Mouse (Mus musculus): Measurements from ENCODE around the gene Pum2.
"Not testable (repeated sequence)": the region's sequence is repeated elsewhere in the genome, so short reads cannot be mapped to it uniquely, and the experiment has no call there.

Gene Pum2

GRCm38 (mm10) chr12:8673974-8674306 lies at the start of gene Pum2:
Pum2 (plus strand) TSS chr12:8674134.
- DNase-seq (ENCODE audit: low read depth, low spot score): peak; percentile 64

GRCm38 (mm10) chr12:8629537-8629936 lies 44.4 kb upstream of the Pum2 start:
- no peak for DNase-seq (ENCODE audit: low read depth, low spot score)

- DNase-seq (ENCODE audit: low read depth, low spot score): no peak
Observed at GRCm38 (mm10) chr12:8631691-8632090, 42.2 kb upstream of the Pum2 start.

GRCm38 (mm10) chr12:8632737-8633365 lies 41.1 kb upstream of the Pum2 start:
- DNase-seq (ENCODE audit: low read depth, low spot score): no peak

GRCm38 (mm10) chr12:8634306-8634705 lies 39.6 kb upstream of the Pum2 start:
- no peak for DNase-seq (ENCODE audit: low read depth, low spot score)

- DNase-seq (ENCODE audit: low read depth, low spot score): no peak
Observed at GRCm38 (mm10) chr12:8635546-8635945, 38.4 kb upstream of the Pum2 start.

GRCm38 (mm10) chr12:8636945-8637344 lies 37.0 kb upstream of the Pum2 start:
- DNase-seq (ENCODE audit: low read depth, low spot score): no peak

GRCm38 (mm10) chr12:8638411-8639087 lies 35.4 kb upstream of the Pum2 start:
- DNase-seq (ENCODE audit: low read depth, low spot score): peak; percentile 43

GRCm38 (mm10) chr12:8640186-8640585 lies 33.7 kb upstream of the Pum2 start:
- not testable (repeated sequence) for DNase-seq (ENCODE audit: low read depth, low spot score)

- DNase-seq (ENCODE audit: low read depth, low spot score): peak; percentile 92
Observed at GRCm38 (mm10) chr12:8640711-8641424, 33.1 kb upstream of the Pum2 start.

- no peak for DNase-seq (ENCODE audit: low read depth, low spot score)
Observed at GRCm38 (mm10) chr12:8641425-8641735, 32.6 kb upstream of the Pum2 start.

- DNase-seq (ENCODE audit: low read depth, low spot score): not testable (repeated sequence)
Observed at GRCm38 (mm10) chr12:8648211-8648610, 25.7 kb upstream of the Pum2 start.

GRCm38 (mm10) chr12:8650027-8650426 lies 23.9 kb upstream of the Pum2 start:
- not testable (repeated sequence) for DNase-seq (ENCODE audit: low read depth, low spot score)

- no peak for DNase-seq (ENCODE audit: low read depth, low spot score)
Observed at GRCm38 (mm10) chr12:8656596-8656995, 17.3 kb upstream of the Pum2 start.

GRCm38 (mm10) chr12:8657116-8657515 lies 16.8 kb upstream of the Pum2 start:
- DNase-seq (ENCODE audit: low read depth, low spot score): no peak

GRCm38 (mm10) chr12:8657629-8658366 lies 16.1 kb upstream of the Pum2 start:
- DNase-seq (ENCODE audit: low read depth, low spot score): no peak

GRCm38 (mm10) chr12:8659406-8660279 lies 14.3 kb upstream of the Pum2 start:
- no peak for DNase-seq (ENCODE audit: low read depth, low spot score)

- no peak for DNase-seq (ENCODE audit: low read depth, low spot score)
Observed at GRCm38 (mm10) chr12:8661747-8662146, 12.2 kb upstream of the Pum2 start.

GRCm38 (mm10) chr12:8662175-8662574 lies 11.8 kb upstream of the Pum2 start:
- DNase-seq (ENCODE audit: low read depth, low spot score): no peak

GRCm38 (mm10) chr12:8662721-8663120 lies 11.2 kb upstream of the Pum2 start:
- DNase-seq (ENCODE audit: low read depth, low spot score): no peak
